In the genomic region with DNA sequence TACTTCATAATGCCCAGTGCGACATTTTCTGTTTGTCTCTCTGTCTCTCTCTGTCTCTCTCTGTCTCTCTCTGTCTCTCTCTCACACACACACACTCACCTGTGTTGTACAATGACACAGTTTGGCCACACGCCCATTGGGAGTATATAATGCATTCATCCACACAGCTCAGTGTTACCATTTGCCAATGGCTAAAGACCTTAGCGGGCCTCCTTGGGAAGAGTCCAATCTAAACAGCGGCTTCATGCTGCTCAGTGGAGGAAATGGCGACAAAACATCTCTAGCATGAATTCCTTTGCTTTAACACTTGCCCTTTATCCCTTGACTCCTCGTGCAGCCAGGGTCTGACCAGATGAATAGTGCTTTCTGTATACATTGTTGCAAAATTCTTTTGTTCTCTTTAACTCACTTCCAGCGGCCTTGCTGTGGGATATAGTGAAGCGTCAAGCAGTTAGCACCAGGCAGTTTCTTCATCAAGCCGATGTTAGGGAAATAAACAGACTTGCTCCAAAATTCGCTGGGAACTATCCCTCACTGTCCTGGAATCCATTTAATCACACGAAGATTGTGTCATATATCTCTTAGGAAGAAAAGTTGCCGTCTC, we compare ENCODE assay signal across 12 mouse cellular contexts. TPM values are rescaled to one million over a fixed set of nuclear protein-coding genes. Genes with fewer than 3 reads are reported as not detected.
A peak's percentile ranks its signal among the peaks of the same experiment; 100 is the strongest.
DNase-seq lines count a peak whose midpoint lies in the region; ATAC-seq lines count a peak whose summit lies in the region.
"Had no signal": no experiment of that assay in that cellular context is flagged by ENCODE, and none has a peak within 500 bp of the region (broad histone marks: within the 10 kb centered on the region; RNA-seq: fewer than 3 reads in every experiment).

No protein-coding gene starts in this region.

- H3K9me3 ChIP-seq in kidney, embryonic 14.5 days (ENCODE audit: control insufficient read depth, low read length): no peaks in the 10 kb centered on the region

- no peak overlapping the region for H3K4me3 ChIP-seq in kidney, embryonic 14.5 days (ENCODE audit: low read length)

- intact Hi-C loops in left cerebral cortex, postnatal 4 days (cut with DNase I): no loop called here
- intact Hi-C loops in left cerebral cortex, postnatal 14 days (cut with DNase I): no loop called here

- no peak overlapping the region for H3K4me2 ChIP-seq in kidney, embryonic 14.5 days (replicated peaks; ENCODE audit: low read depth, low read length)

- 51% methylated on average over 12 of the region's 12 CpGs for WGBS in kidney, embryonic 14.5 days

- H3K27me3 ChIP-seq in kidney, embryonic 14.5 days (ENCODE audit: control insufficient read depth, insufficient read depth, low read length): no peaks in the 10 kb centered on the region

- no peak overlapping the region for H3K9ac ChIP-seq in kidney, embryonic 14.5 days (ENCODE audit: low read depth, low read length)

- no peak overlapping the region for H3K27ac ChIP-seq in kidney, embryonic 14.5 days (ENCODE audit: low read depth, low read length)

- H3K36me3 ChIP-seq in kidney, embryonic 14.5 days (ENCODE audit: control insufficient read depth, insufficient read depth, low read length): no peaks in the 10 kb centered on the region

- 0 out of 2 replicates have a peak, but pooled peaks have one; percentile 52 for ATAC-seq in kidney, embryonic 14.5 days (ENCODE audit: low FRiP score, low TSS enrichment)
- ATAC-seq: intestine, postnatal 0 days had no signal

- H3K4me1 ChIP-seq in kidney, embryonic 14.5 days (ENCODE audit: control insufficient read depth, insufficient read depth, low read length): no peaks in the 10 kb centered on the region

- DNase-seq in cerebellum, postnatal 14 days: peak; percentile 38 to 53
- no peak for DNase-seq in cerebellum, adult 9-10 months
- DNase-seq in left cerebral cortex, postnatal 4 days: peak; percentile 39
- DNase-seq in left cerebral cortex, postnatal 14 days (ENCODE audit: low spot score in 2 of 2): no peak
- peak; percentile 7 for DNase-seq in 3T3-L1 (ENCODE audit: low read depth, low spot score)
- no peak for DNase-seq in adrenal gland, adult 18-20 months (ENCODE audit: low spot score in 2 of 2)
- no peak for DNase-seq in adrenal gland, postnatal 14 days
- DNase-seq: adrenal gland, postnatal 36 days; cerebellum, adult 9-11 months; heart, adult 18-20 months had no signal

RNA-seq across cellular contexts. Expression of a gene that starts 30.1 kb away (rescaled TPM):
- total RNA-seq in left cerebral cortex, postnatal 4 days (2021): 100 to 1,000 TPM; 110 to 112 TPM
- 10 to 100 TPM; 94.4 to 96.2 TPM for total RNA-seq in left cerebral cortex, postnatal 14 days (2021)
- 58.6 and 124 TPM in 2 replicates for polyA plus RNA-seq in kidney, embryonic 14.5 days (2014; fragmentation: Nextera tagmentation; extraction: Ambion mirVana)
- 100 to 1,000 TPM; 123 to 124 TPM for total RNA-seq in adrenal gland, adult 18-20 months (2021)
- 117 and 124 TPM in 2 replicates for total RNA-seq in adrenal gland, postnatal 14 days (2021)

Comparison
In these comparisons a context has a peak if more than half of its experiments do, and no peak if none do; other contexts are left out.
1. DNase-seq: peak in cerebellum, postnatal 14 days (2 of 2), left cerebral cortex, postnatal 4 days (single experiment) and 3T3-L1 (single experiment); none in cerebellum, adult 9-10 months (single experiment), left cerebral cortex, postnatal 14 days (0 of 2), adrenal gland, adult 18-20 months (0 of 2) and adrenal gland, postnatal 14 days (single experiment).